Mouse (Mus musculus) heart, embryonic 10.5 days (tissue): Measurements from ENCODE around the gene Znhit2. TPM values are rescaled to one million over a fixed set of nuclear protein-coding genes. Genes with fewer than 3 reads are reported as not detected.

Experiments
- DNase-seq: peaks from one replicate; pipeline ENCODE4 v3.0.0-alpha.2; 2017; ENCODE audit warnings: low spot score
- H3K27ac ChIP-seq: fragments of 300-500 bp; sonication (generic); 2 replicates; pipeline ENCODE4 v1.5.1; 2016; ENCODE audit warnings: mild to moderate bottlenecking
- H3K27me3 ChIP-seq: fragments of 300-500 bp; sonication (generic); 2 replicates; pipeline ENCODE4 v1.6.1; 2016; ENCODE audit warnings: mild to moderate bottlenecking; ENCODE audit not compliant: poor library complexity, insufficient read depth, severe bottlenecking
- H3K36me3 ChIP-seq: fragments of 300-500 bp; sonication (generic); 2 replicates; pipeline ENCODE4 v1.6.1; 2016; ENCODE audit warnings: mild to moderate bottlenecking, moderate library complexity
- H3K4me1 ChIP-seq: fragments of 300-500 bp; sonication (generic); 2 replicates; pipeline ENCODE4 v1.6.1; 2016; ENCODE audit warnings: mild to moderate bottlenecking
- H3K4me3 ChIP-seq: fragments of 300-500 bp; sonication (generic); 2 replicates; pipeline ENCODE4 v1.5.1; 2016; ENCODE audit warnings: mild to moderate bottlenecking, moderate library complexity
- H3K9me3 ChIP-seq: fragments of 300-500 bp; sonication (generic); 2 replicates; pipeline ENCODE4 v1.6.1; 2016; ENCODE audit warnings: mild to moderate bottlenecking, moderate library complexity
- WGBS: fragments of 180-500 bp; shearing (Covaris S2); methylation state at CpG from one replicate; pipeline ENCODE4 v1.1.7; 2016; 5-methylcytosine and 5-hydroxymethylcytosine counted together
- polyA plus RNA-seq: library from polyadenylated mRNA; unstranded; fragments of >200 nt; fragmentation: Nextera tagmentation; extraction: Ambion mirVana; gene quantifications from 2 replicates; pipeline ENCODE4 v1.2.1, GENCODE M21; 2016

The Znhit2 gene
- polyA plus RNA-seq = 26.9 and 33.4 TPM in 2 replicates

- Histone ChIP-seq H3K27me3 (no peaks in the 10 kb centered on the region), H3K27ac (peak within 1 kb of the TSS; percentile 96), H3K36me3 (peaks cover 17% of the 10 kb centered on the region), H3K4me1 (peaks cover 42% of the 10 kb centered on the region), H3K9me3 (no peaks in the 10 kb centered on the region), H3K4me3 (peak within 1 kb of the TSS; percentile 82)
- WGBS = under 1% methylated on average over 58 of the region's 58 CpGs
- peak; percentile 97 for DNase-seq
These were observed at the start of gene Znhit2 for GRCm38 (mm10) chr19:6061021-6061533. TSS of gene Znhit2 (plus strand) at chr19:6061192.

- no peaks in the 10 kb centered on the region for H3K9me3 ChIP-seq
- 90% methylated on average over 10 of the region's 10 CpGs for WGBS
- DNase-seq = no peak
- no peak overlapping the region for H3K27ac ChIP-seq
- H3K4me1 ChIP-seq = peaks cover 37% of the 10 kb centered on the region
- H3K36me3 ChIP-seq = no peaks in the 10 kb centered on the region
- no peak overlapping the region for H3K4me3 ChIP-seq
- H3K27me3 ChIP-seq = peaks cover 40% of the 10 kb centered on the region
These were observed 47.3 kb upstream of the Znhit2 start for GRCm38 (mm10) chr19:6013691-6014090.

GRCm38 (mm10) chr19:6014991-6015510 is 45.9 kb upstream of the Znhit2 start:
- Histone ChIP-seq H3K9me3 (no peaks in the 10 kb centered on the region), H3K27ac (peak overlapping the region; percentile 82), H3K36me3 (no peaks in the 10 kb centered on the region), H3K27me3 (peaks cover 40% of the 10 kb centered on the region), H3K4me1 (peaks cover 37% of the 10 kb centered on the region), H3K4me3 (peak overlapping the region; percentile 71)
- WGBS = 1% methylated on average over 16 of the region's 18 CpGs
- DNase-seq = peak; percentile 92

GRCm38 (mm10) chr19:6015511-6016315 is 45.3 kb upstream of the Znhit2 start, which contains the start of gene Capn1:
TSS of gene Capn1 (minus strand) at chr19:6015897.
- no peaks in the 10 kb centered on the region for H3K9me3 ChIP-seq
- H3K27ac ChIP-seq = peak within 1 kb of the TSS; percentile 82
- H3K4me1 ChIP-seq = peaks cover 34% of the 10 kb centered on the region
- whole genome bisulfite sequencing = 3% methylated on average over 40 of the region's 40 CpGs
- peak; percentile 90 for DNase-seq
- peaks cover 40% of the 10 kb centered on the region for H3K27me3 ChIP-seq
- H3K36me3 ChIP-seq = no peaks in the 10 kb centered on the region
- peak within 1 kb of the TSS; percentile 71 for H3K4me3 ChIP-seq

GRCm38 (mm10) chr19:6016532-6016931 is 44.5 kb upstream of the Znhit2 start:
- Histone ChIP-seq H3K9me3 (no peaks in the 10 kb centered on the region), H3K4me3 (peak overlapping the region; percentile 71; the same call in 1 of the 2 replicates), H3K27me3 (peaks cover 40% of the 10 kb centered on the region), H3K4me1 (peaks cover 27% of the 10 kb centered on the region), H3K27ac (no peak overlapping the region), H3K36me3 (no peaks in the 10 kb centered on the region)
- WGBS = 37% methylated on average over 7 of the region's 7 CpGs
- DNase-seq = no peak

GRCm38 (mm10) chr19:6018142-6019089 is 42.6 kb upstream of the Znhit2 start:
- Histone ChIP-seq H3K27me3 (peaks cover 31% of the 10 kb centered on the region), H3K9me3 (no peaks in the 10 kb centered on the region), H3K4me3 (no peak overlapping the region), H3K27ac (no peak overlapping the region), H3K36me3 (no peaks in the 10 kb centered on the region), H3K4me1 (peaks cover 27% of the 10 kb centered on the region)
- peak; percentile 92 for DNase-seq
- WGBS = 30% methylated on average over 15 of the region's 15 CpGs

- Histone ChIP-seq H3K4me1 (peaks cover 19% of the 10 kb centered on the region), H3K27me3 (peaks cover 27% of the 10 kb centered on the region), H3K9me3 (no peaks in the 10 kb centered on the region), H3K4me3 (no peak overlapping the region), H3K36me3 (no peaks in the 10 kb centered on the region), H3K27ac (no peak overlapping the region)
- 42% methylated on average over 3 of the region's 3 CpGs for WGBS
- DNase-seq = no peak
These were observed 40.7 kb upstream of the Znhit2 start for GRCm38 (mm10) chr19:6020276-6020675.

GRCm38 (mm10) chr19:6023059-6023458 is 37.9 kb upstream of the Znhit2 start:
- 48% methylated on average over 8 of the region's 8 CpGs for WGBS
- H3K4me3 ChIP-seq = no peak overlapping the region
- H3K9me3 ChIP-seq = no peaks in the 10 kb centered on the region
- DNase-seq = no peak
- H3K27ac ChIP-seq = no peak overlapping the region
- H3K36me3 ChIP-seq = no peaks in the 10 kb centered on the region
- H3K4me1 ChIP-seq = peaks cover 5% of the 10 kb centered on the region
- peaks cover 7% of the 10 kb centered on the region; the same call in 1 of the 2 replicates for H3K27me3 ChIP-seq

- H3K27ac ChIP-seq = no peak overlapping the region
- 75% methylated on average over 7 of the region's 7 CpGs for WGBS
- H3K9me3 ChIP-seq = no peaks in the 10 kb centered on the region
- peaks cover 5% of the 10 kb centered on the region for H3K4me1 ChIP-seq
- no peak for DNase-seq
- no peaks in the 10 kb centered on the region for H3K36me3 ChIP-seq
- peaks cover 7% of the 10 kb centered on the region; the same call in 1 of the 2 replicates for H3K27me3 ChIP-seq
- H3K4me3 ChIP-seq = no peak overlapping the region
These were observed 37.1 kb upstream of the Znhit2 start for GRCm38 (mm10) chr19:6023930-6024329.

- Histone ChIP-seq H3K27me3 (peaks cover 5% of the 10 kb centered on the region; the same call in 1 of the 2 replicates), H3K4me3 (no peak overlapping the region), H3K9me3 (no peaks in the 10 kb centered on the region), H3K36me3 (no peaks in the 10 kb centered on the region), H3K27ac (no peak overlapping the region), H3K4me1 (no peaks in the 10 kb centered on the region; the same call in 1 of the 2 replicates)
- 83% methylated on average over 6 of the region's 6 CpGs for WGBS
- DNase-seq = no peak
These were observed 32.0 kb upstream of the Znhit2 start for GRCm38 (mm10) chr19:6028991-6029390.

GRCm38 (mm10) chr19:6029426-6029825 is 31.6 kb upstream of the Znhit2 start:
- Histone ChIP-seq H3K27ac (no peak overlapping the region), H3K4me3 (no peak overlapping the region), H3K4me1 (no peaks in the 10 kb centered on the region), H3K9me3 (no peaks in the 10 kb centered on the region), H3K36me3 (no peaks in the 10 kb centered on the region), H3K27me3 (0 out of 2 replicates have a peak, but pooled peaks cover under 1% of the 10 kb centered on the region)
- 65% methylated on average over 9 of the region's 9 CpGs for WGBS
- DNase-seq = no peak

GRCm38 (mm10) chr19:6030520-6031280 is 30.3 kb upstream of the Znhit2 start:
- Histone ChIP-seq H3K9me3 (no peaks in the 10 kb centered on the region), H3K27me3 (no peaks in the 10 kb centered on the region), H3K4me1 (no peaks in the 10 kb centered on the region), H3K36me3 (no peaks in the 10 kb centered on the region), H3K27ac (no peak overlapping the region), H3K4me3 (no peak overlapping the region)
- WGBS = 70% methylated on average over 14 of the region's 14 CpGs
- no peak for DNase-seq
